Mouse (Mus musculus) limb, embryonic 14.5 days (tissue): ENCODE data around the gene Ttll3. TPM values are rescaled to one million over a fixed set of nuclear protein-coding genes. Genes with fewer than 3 reads are reported as not detected.

ENCODE experiments used
- ATAC-seq: fragments of 200-750 bp; cut with Nextera tagmentation; 2 replicates; pipeline ENCODE4 v1.8.0; 2017; ENCODE audit warnings: low read depth, moderate number of reproducible peaks, moderate TSS enrichment; ENCODE audit not compliant: low FRiP score
- DNase-seq: peaks from one replicate; pipeline ENCODE4 v3.0.0-alpha.2; 2015; ENCODE audit warnings: low spot score
- H3K27ac ChIP-seq: fragments of 300-500 bp; sonication (generic); replicated peaks from 2 replicates; pipeline ENCODE4 v1.5.1; 2014; ENCODE audit warnings: low read depth, mild to moderate bottlenecking, low read length, moderate library complexity, mixed read lengths
- H3K27me3 ChIP-seq: fragments of 300-500 bp; sonication (generic); 2 replicates; pipeline ENCODE4 v1.6.1; 2014; ENCODE audit warnings: low read length, mixed read lengths; ENCODE audit not compliant: control insufficient read depth, insufficient read depth
- H3K36me3 ChIP-seq: fragments of 300-500 bp; sonication (generic); 2 replicates; pipeline ENCODE4 v1.6.1; 2014; ENCODE audit warnings: mild to moderate bottlenecking, low read length, moderate library complexity, mixed read lengths; ENCODE audit not compliant: control insufficient read depth, insufficient read depth
- H3K4me1 ChIP-seq: fragments of 300-500 bp; sonication (generic); 2 replicates; pipeline ENCODE4 v1.6.1; 2014; ENCODE audit warnings: antibody characterized with exemption, low read length, mixed read lengths; ENCODE audit not compliant: control insufficient read depth, insufficient read depth
- H3K4me2 ChIP-seq: fragments of 300-500 bp; sonication (generic); replicated peaks from 2 replicates; pipeline ENCODE4 v1.6.1; 2014; ENCODE audit warnings: low read depth, mild to moderate bottlenecking, low read length, moderate library complexity; ENCODE audit not compliant: severe bottlenecking
- H3K4me3 ChIP-seq: fragments of 300-500 bp; sonication (generic); replicated peaks from 2 replicates; pipeline ENCODE4 v1.5.1; 2014; ENCODE audit warnings: low read length
- H3K9ac ChIP-seq: fragments of 300-500 bp; sonication (generic); 2 replicates; pipeline ENCODE4 v1.6.1; 2014; ENCODE audit warnings: mild to moderate bottlenecking, low read depth, low read length, moderate library complexity; ENCODE audit not compliant: severe bottlenecking
- H3K9me3 ChIP-seq: fragments of 300-500 bp; sonication (generic); 2 replicates; pipeline ENCODE4 v1.6.1; 2016; ENCODE audit warnings: low read length; ENCODE audit not compliant: control insufficient read depth
- POLR2A ChIP-seq: fragments of 200-500 bp; IDR thresholded peaks from 2 replicates; pipeline ENCODE4 v1.8.0; 2012; ENCODE audit warnings: inconsistent platforms, mild to moderate bottlenecking, moderate library complexity, borderline replicate concordance; ENCODE audit not compliant: insufficient read depth, insufficient read length; ENCODE audit errors: extremely low read depth
- WGBS: fragments of 180-500 bp; shearing (Covaris S2); extraction: QIAGEN DNeasy Blood & Tissue Kit; methylation state at CpG from one replicate; pipeline ENCODE4 v1.1.7; 2014; 5-methylcytosine and 5-hydroxymethylcytosine counted together
- polyA plus RNA-seq, 2 experiments: library from polyadenylated mRNA; depleted of rRNA in 1 of 2; stranded (reverse) in 1 of 2; unstranded in 1 of 2; fragments of >200 nt; fragmentation: Nextera tagmentation in 1 of 2; extraction: Ambion mirVana in 1 of 2; gene quantifications; 2 replicates each; pipeline versions ENCODE4 v1.2.1 to v1.2.3; 2012 to 2014

Ttll3 gene
- polyA plus RNA-seq, 2 experiments = 2.3 to 21.4 TPM

GRCm38 (mm10) chr6:113443091-113443490, 54.0 kb downstream of the Ttll3 start:
- peaks cover 19% of the 10 kb centered on the region for H3K36me3 ChIP-seq
- peaks cover 4% of the 10 kb centered on the region; the same call in 1 of the 2 replicates for H3K4me1 ChIP-seq
- H3K9me3 ChIP-seq = no peaks in the 10 kb centered on the region
- peak overlapping the region; percentile 91 for H3K9ac ChIP-seq
- no peak for TF ChIP-seq POLR2A
- no peaks in the 10 kb centered on the region for H3K27me3 ChIP-seq
- DNase-seq = no peak
- ATAC-seq = no peak
- H3K4me3 ChIP-seq = peak overlapping the region; percentile 96
- no peak overlapping the region for H3K27ac ChIP-seq
- 51% methylated on average over 12 of the region's 12 CpGs for WGBS
- peak overlapping the region; percentile 68 for H3K4me2 ChIP-seq

GRCm38 (mm10) chr6:113444207-113444965, 55.3 kb downstream of the Ttll3 start:
- no peak overlapping the region for H3K9ac ChIP-seq
- H3K36me3 ChIP-seq = peaks cover 28% of the 10 kb centered on the region
- H3K4me3 ChIP-seq = no peak overlapping the region
- no peaks in the 10 kb centered on the region for H3K27me3 ChIP-seq
- DNase-seq = no peak
- no peaks in the 10 kb centered on the region for H3K9me3 ChIP-seq
- TF ChIP-seq POLR2A = no peak
- no peak overlapping the region for H3K4me2 ChIP-seq
- peaks cover 4% of the 10 kb centered on the region; the same call in 1 of the 2 replicates for H3K4me1 ChIP-seq
- no peak overlapping the region for H3K27ac ChIP-seq
- WGBS = 90% methylated on average over 7 of the region's 8 CpGs
- no peak for ATAC-seq

- Histone ChIP-seq H3K4me1 (peaks cover 4% of the 10 kb centered on the region; the same call in 1 of the 2 replicates), H3K36me3 (peaks cover 28% of the 10 kb centered on the region), H3K27me3 (no peaks in the 10 kb centered on the region), H3K4me2 (no peak overlapping the region), H3K4me3 (no peak overlapping the region), H3K9me3 (no peaks in the 10 kb centered on the region), H3K9ac (no peak overlapping the region), H3K27ac (no peak overlapping the region)
- no peak for ATAC-seq
- no peak for DNase-seq
- TF ChIP-seq POLR2A = no peak
- 93% methylated on average over 4 of the region's 4 CpGs for WGBS
These were observed 58.6 kb downstream of the Ttll3 start for GRCm38 (mm10) chr6:113447639-113448038.

GRCm38 (mm10) chr6:113451839-113452238, 62.8 kb downstream of the Ttll3 start:
- Histone ChIP-seq H3K4me2 (no peak overlapping the region), H3K9me3 (no peaks in the 10 kb centered on the region), H3K36me3 (peaks cover 21% of the 10 kb centered on the region), H3K4me1 (no peaks in the 10 kb centered on the region; the same call in 1 of the 2 replicates), H3K9ac (no peak overlapping the region), H3K27ac (no peak overlapping the region), H3K4me3 (no peak overlapping the region), H3K27me3 (no peaks in the 10 kb centered on the region)
- ATAC-seq = peak; percentile 70
- DNase-seq = peak; percentile 84
- WGBS = 66% methylated on average over 2 of the region's 2 CpGs
- TF ChIP-seq POLR2A = no peak

- WGBS = 66% methylated on average over 5 of the region's 5 CpGs
- Histone ChIP-seq H3K4me1 (no peaks in the 10 kb centered on the region; the same call in 1 of the 2 replicates), H3K36me3 (no peaks in the 10 kb centered on the region), H3K27me3 (no peaks in the 10 kb centered on the region), H3K9me3 (no peaks in the 10 kb centered on the region), H3K9ac (no peak overlapping the region), H3K4me2 (no peak overlapping the region), H3K27ac (no peak overlapping the region), H3K4me3 (no peak overlapping the region)
- no peak for TF ChIP-seq POLR2A
- no peak for DNase-seq
- ATAC-seq = no peak
These were observed 65.9 kb downstream of the Ttll3 start for GRCm38 (mm10) chr6:113455007-113455406.
